Mouse (Mus musculus) hindlimb bud, embryonic 11.5 days (tissue): ENCODE data around the gene Fam89b.
"Not testable (repeated sequence)": the region's sequence is repeated elsewhere in the genome, so short reads cannot be mapped to it uniquely, and the experiment has no call there.

ENCODE experiments used
- DNase-seq: peaks from one replicate; pipeline ENCODE4 v3.0.0-alpha.2; 2012; ENCODE audit warnings: low read depth, low spot score; ENCODE audit errors: extremely low spot score

Fam89b gene

DNA sequence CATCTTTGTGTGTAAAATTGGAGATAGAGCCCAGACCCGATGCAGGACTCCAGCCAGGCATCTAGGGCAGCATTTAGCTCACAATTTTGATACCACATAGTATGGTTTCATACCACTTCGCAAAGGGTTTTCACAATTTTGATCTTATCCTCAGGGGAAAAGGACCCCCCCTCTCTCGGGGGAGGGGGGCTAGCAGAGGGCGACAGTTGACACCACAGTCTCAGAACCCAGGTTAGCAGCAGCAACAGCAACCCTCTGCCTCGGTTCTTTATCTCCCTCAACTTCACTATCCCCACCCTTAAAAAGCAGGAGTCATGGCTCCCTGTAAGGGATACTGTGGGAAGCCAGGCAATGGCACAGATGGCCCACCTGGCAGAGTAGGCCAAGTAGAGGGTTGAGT lies 16.2 kb downstream of the Fam89b start:
- DNase-seq: no peak

DNA sequence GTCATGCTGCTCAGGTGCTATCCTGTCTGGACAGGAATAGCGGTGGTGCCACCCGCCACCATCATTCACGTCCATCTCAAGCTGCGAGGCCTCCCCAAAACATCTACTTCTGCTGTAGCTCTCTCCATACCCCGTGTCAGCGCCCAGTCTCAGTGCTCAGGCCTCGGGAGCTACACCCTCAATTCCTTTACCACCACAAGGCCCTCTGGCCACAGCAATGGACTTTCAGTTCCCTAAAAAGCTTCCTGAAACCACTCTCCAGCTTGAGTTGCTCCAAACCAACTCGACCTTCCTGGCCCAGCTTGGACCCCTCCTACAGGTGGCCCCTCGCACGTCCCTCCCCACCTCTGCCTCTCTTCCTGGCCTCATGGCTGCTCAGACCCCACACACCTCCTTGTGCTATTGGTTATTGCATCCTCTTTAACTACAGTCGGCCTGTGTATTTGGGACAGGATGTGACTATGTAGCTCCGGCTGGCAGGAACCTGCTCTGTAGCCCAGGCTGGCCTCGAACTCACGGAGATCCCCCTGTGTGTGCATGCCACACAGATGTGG lies 17.5 kb downstream of the Fam89b start:
- no peak for DNase-seq

DNA sequence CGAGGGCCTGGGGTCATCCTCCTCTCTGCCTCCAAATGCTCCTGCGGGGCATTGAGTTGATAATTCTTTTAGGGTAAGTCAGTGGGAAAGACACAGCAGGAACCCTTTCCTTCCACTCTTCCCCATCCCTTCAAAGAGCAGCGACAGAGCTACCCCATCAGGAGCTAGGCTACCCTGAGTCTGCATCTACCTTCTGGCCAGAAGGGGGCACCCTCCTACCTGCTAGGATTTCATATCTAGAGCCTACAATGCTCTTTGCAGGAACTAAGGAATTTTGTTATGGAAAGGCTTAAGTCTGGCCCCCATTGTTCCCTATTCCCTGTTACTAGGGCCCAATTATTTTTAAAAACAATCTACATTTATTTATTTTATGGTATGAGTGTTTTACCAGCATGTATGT lies 18.2 kb downstream of the Fam89b start:
- DNase-seq: no peak

DNA sequence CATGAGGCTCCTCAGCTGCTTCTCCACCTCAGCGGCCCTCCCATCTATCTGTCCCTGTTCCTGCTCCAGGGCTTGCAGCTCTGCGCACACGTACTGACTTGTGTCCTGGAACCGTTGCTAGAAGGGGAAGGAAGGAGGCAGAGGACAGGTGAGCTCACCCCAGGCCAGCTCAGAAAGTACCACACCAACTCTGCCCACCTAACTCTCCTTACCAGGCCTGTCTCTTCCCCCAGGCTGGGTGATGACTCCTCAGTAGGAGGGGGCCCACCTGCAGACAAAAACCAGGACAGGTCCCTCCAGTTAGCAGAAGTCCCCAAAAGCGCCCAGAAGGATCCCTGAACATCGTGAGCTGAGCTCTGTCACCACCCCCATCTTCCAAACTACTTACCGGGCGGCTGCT lies 18.9 kb downstream of the Fam89b start:
- no peak for DNase-seq

DNA sequence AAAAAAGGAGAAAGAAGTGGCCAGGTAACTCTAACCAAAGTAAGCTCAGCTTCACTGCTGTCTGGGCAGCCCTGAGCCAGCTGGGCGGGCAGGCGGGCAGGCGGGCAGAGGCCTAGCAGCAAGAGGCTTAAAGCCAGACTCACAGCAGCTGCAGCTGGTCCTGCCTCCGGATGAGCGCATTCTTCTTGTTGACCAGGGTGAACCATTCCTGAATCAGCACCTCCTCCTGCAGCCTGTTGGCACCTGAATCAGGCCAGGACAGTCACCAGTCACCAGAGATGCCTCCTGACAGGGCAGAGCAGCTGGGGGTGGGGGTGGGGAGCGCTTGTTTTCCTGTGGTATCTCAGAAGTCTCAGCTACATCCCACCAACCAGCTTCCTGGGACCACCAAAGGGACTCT lies 19.4 kb downstream of the Fam89b start:
- DNase-seq: no peak

DNA sequence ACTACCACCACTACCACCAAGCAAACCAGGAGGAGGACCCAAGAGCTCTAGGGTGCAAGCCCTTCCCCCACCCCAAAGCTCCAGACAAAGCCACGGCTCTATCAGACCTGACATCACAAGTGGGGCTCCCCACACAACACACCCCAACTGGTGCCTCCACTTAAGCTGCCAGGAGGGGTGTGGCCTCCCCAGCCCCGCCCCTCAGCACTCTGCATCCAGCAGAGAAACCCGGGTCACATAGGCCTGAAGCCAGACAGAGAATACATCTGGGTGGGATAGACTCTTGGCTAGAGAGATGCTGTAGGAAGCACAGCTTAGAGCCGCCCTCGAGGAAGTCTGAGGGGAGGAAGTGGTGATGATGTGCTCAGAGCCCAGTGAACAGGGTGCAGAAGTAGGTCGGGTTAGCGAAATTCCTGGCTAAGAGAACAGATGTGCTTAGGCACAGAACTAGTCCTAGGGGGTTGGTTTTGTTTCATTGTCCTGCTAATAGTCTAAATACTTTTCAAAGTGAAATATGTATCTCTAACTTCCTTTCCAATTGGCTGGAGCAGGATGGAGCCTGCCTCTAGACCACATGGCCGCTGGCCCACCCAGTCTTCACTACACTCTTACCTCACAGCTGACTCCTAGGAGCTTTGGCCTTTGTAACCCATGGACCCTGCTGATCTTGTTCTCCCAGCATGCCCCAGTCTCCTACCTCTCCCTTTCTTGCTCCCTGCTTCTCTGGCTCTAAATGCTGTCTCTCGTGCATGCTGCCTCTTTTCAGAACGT lies 24.5 kb downstream of the Fam89b start:
- DNase-seq: no peak

DNA sequence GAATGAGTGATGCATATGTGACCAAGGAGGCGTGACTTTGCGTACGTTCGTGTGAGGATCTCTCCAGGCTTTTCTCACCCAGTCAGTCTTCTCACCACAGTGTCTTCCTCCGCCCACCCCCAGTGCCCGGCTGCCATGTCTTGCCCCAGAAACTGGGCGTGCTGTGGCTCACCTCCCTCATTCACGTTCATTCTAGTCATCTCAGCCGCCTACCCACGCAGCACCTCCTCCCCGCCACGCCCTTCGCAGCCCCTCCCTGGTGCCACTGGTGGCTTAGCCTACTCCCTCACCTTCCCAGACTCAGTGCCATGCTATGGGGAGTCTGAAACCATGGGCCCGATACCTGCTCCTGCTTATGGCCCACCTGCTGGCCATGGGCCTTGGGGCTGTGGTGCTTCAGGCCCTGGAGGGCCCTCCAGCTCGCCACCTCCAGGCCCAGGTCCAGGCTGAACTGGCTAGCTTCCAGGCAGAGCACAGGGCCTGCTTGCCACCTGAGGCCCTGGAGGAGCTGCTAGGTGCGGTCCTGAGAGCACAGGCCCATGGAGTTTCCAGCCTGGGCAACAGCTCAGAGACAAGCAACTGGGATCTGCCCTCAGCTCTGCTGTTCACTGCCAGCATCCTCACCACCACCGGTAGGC lies 25.2 kb downstream of the Fam89b start, which contains the start of gene Kcnk7:
Kcnk7 (plus strand) TSS at position 205 of the 638 bp plus-strand sequence.
- no peak for DNase-seq

DNA sequence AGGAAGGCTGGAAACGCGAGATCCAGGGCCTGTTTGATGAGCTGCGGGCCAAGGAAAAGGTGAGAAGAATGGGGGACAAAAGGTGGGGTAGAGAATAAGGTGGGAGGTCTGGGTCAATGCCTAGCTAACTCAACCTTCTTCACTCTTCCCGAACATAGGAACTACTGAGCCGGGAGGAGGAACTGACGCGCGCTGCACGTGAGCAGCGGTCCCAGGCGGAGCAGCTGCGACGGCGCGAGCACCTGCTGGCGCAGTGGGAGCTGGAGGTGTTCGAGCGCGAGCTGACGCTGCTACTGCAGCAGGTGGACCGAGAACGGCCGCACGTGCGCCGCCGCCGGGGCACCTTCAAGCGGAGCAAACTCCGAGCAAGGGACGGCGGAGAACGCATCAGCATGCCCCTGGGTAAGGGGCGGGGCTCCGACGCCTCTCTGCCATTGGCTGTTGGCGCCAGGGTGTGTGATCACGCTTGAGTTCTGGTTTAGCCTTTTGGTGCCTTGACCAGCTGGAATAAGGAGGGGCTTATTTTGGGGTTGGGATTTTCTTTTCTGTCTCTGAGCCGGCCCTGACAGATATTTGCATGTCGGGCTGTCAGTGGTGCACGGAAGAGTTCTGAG lies 33.5 kb downstream of the Fam89b start:
- DNase-seq: no peak

DNA sequence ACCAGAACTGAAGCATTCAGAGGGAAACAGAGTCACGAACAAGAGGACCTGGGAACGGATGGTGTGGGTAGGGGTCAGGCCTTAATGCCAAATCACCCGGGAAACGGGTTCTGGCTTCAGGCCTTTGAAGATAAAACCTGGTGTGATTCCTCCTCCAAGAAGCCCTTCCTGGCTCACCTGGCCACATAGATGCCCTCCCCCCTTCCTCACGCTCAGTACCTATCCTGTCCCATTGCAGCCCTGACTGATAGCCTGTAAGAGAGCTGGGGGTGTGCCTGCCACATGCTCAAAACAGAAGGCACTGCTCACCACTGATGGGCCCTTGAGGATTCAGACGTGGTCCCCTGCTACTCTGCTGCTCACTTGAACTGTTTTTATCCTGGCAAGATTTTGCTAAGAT lies 35.7 kb downstream of the Fam89b start:
- DNase-seq: no peak

DNA sequence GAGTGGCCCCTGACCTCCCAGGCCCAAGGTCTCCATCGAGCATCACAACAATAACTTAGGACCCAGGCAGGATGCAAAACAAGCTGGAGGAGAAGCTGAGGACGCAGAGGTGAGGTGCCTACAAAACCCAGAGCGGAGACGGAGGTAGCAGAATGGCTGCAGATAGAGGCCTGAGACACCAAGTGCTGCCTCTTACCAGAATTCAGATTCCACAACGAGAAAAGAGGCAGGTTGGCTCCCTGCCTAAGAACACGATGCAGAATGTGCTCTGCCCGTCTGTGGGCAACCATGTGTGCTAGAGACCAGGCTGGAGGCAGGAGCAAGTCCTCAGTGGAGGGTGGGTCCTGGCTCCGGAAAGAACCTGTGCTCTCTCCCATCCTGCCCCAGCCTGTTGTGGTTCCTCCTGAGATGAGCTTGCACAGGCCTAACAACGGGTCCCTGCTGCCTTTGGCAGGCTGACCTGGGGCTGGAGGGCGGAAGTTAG lies 36.5 kb downstream of the Fam89b start:
- no peak for DNase-seq

DNA sequence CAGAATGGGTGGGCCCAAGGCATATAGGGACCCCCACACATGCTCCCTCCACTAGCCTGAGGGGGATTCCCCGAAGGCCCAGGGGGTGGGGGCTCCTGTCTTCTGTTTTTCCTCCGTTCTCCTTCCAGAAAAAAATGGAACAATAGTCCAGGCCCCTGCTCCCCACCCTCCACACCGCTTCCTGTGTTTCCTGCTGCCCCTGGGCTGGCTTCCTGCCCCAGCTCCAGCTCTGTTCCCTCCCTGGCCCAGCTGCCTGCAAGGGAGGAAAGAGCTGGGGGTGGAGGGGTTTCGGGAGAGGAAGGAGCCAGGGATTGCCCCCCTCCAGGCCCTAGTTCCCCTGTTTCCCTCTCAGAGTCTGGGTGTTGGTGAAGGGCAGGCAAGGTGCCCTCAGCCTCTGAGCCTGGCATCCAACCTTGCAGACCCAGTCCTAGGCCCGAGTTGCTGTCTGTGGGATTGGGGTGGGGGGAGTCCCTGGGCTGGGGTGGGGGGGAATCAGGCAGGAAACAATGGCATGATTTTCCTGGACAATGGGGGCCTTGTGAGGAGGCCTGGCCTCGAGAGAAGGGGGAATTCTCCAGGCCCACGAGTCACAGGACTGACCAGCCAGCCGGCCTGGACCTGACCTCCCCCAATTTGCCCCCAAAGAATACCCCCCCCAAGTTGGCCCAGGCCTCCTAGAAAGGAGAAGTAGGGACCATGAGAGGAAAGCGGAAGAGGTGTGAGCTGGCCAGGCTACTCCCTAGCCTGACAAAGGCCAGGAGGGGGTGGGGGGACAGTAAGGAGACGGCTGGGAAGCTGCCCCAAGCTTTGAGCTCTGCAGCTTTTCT lies 37.2 kb downstream of the Fam89b start:
- DNase-seq: no peak

DNA sequence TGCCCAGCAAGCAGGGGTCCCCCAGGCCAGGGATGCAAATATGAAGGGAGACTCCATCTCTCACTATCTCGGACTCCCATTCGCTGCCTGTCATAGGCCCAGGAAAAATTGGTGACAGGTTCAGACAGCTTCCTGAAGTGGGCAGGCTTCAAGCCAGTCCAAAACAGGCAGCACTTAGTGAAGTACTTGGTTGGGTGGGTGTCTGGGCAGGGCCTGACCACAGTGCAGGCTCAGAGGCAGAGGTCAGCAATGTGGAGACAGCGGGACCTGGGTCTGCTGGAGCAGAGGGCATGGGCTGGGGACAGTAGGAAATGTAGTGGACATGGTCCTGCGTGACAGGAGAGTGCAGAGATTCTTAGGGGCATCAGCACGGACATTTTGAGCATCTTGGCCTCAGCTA lies 37.9 kb downstream of the Fam89b start:
- no peak for DNase-seq

DNA sequence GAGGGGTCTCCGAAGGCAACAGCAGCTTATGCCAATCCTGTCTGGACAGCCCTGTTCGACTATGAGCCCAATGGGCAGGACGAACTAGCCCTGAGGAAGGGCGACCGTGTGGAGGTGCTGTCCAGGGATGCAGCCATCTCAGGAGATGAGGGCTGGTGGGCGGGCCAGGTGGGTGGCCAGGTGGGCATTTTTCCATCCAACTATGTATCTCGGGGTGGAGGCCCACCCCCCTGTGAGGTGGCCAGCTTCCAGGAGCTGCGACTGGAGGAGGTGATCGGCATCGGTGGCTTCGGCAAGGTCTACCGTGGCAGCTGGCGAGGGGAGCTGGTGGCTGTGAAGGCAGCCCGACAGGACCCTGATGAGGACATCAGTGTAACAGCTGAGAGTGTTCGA lies 39.1 kb downstream of the Fam89b start:
- DNase-seq: no peak

DNA sequence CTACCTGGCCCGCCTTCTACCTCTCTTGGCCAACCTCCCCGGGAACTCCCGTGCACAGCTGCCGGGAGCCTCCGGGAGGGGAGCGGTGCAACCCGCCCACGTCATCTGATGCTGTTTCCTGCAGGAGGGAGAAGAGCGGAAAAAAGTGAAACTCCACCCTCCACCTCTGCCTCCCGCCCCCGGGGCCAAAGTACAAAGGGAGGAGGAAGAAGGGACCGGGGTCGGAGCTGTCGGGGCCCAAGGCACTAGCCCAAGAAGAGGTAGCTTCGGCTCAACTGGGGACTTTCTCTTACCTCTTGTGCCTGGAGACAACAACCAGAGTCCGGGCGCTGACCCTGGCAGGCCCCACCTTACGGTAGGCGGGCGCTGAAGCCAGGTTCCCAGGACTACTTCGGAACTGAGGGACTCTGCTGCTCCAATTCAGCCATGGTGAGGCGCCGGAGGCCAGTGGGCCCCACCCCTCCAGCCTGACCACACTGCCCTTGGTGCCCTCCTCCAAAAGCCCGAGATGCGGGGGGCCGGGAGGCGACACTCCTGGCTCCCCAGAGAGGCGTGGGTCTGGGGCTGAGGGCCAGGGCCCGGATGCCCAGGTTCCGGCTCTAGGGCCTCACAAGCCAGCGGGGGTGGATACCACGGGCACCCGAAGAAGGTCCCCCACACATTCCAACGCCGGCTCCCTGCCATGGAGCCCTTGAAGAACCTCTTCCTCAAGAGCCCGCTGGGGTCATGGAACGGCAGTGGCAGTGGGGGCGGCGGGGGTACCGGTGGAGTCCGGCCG lies 39.7 kb downstream of the Fam89b start:
- DNase-seq: peak; percentile 26

DNA sequence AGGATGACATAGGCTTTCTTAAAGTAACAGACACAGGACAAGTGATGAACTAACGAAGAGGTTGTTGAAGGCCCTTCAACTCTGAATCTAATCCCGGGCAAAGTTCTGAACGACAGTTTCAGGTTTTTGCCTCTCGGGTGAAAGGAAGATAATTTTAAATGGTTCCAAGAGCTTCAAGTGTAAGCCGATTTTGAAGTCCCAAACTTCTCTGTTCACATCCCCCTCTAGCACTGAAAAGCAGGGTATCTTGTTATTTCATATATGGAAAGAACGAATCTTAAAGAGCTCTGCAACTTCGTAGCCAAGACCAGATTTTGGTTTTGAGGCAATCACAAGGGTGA lies 40.4 kb downstream of the Fam89b start:
- peak; percentile 16 for DNase-seq

DNA sequence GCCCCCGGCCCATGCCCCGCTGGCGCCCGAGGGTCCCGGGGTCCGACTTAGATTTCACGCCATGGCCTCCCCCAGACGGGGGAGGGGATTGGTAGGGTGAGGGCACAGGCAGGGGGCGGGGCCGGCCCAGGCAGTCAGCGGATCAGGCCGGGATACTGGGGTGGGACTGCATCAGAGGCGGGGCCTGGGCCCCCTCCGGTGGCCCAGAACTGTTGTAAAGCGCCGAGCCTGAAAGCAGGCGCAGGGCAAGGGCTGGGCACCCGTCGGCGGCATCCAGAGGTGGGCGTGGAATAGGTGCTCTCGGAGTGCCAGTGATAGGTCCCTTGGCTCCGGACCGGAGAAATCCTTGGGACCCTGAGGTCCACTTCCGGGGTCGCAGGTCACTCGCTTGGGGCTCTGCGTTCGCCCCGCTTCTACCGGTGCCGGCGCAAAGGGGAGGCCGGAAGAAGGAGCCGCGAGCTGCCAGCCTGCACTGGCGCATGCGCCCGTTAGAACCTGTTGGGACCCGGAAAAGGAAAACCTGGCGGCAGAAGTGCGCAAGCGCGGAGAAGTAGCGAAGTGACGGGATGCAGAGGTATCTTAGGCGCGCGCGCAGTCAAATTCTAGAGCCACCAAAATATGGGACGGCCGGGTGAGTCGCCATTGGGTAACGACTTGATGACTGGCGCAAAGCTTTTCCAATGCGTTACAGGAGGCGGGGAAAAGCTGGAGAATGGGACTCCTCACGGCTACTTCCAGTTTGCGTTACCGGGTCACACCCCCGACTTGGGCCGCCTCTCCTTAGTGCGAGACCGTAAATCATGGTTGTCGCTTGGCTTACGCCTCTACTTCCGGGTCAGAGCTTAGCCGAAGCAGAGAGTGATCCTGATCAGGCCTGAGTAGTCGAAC lies 41.0 kb downstream of the Fam89b start, which contains the start of the genes Map3k11 and Pcnx3:
Map3k11 (plus strand) TSS at position 543 of the 888 bp plus-strand sequence.
Pcnx3 (minus strand) TSS at position 709 of the 888 bp plus-strand sequence.
- DNase-seq: peak; percentile 99

DNA sequence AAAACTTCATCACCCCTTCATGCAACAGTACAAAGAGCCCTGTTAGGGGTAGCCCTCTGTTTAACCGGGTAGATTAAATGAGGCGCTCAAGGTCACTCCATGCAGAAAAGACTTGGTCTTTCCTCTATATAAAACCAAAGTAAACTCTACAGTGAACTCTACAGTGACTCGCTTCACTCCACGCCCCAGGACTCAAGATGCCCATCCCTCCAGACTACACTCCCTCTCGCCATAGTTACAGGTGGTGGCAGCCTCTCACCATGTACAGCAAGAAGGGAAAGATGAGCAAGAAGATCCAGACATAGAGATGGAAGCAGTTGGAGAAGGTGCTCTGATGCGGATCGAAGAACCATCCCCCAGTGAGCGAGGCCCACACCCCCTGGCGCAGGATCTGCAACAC lies 41.7 kb downstream of the Fam89b start:
- DNase-seq: no peak

DNA sequence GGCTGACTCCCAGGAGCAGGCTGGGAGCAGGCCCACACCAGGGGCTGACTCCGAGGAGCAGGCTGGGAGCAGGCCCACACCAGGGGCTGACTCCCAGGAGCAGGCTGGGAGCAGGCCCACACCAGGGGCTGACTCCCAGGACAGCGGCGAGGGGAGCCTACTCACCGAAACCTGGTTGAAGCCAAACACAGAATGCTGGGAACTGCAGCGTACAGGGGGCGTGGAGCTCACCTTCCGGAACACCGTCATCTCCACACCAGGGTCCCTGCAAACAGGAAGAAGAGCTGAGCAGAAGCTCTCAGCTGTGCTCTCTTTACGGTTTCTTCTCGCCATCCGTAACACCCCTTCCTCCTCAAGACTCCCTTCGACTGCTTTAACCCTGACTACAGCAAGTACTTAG lies 42.5 kb downstream of the Fam89b start:
- DNase-seq: not testable (repeated sequence)

DNA sequence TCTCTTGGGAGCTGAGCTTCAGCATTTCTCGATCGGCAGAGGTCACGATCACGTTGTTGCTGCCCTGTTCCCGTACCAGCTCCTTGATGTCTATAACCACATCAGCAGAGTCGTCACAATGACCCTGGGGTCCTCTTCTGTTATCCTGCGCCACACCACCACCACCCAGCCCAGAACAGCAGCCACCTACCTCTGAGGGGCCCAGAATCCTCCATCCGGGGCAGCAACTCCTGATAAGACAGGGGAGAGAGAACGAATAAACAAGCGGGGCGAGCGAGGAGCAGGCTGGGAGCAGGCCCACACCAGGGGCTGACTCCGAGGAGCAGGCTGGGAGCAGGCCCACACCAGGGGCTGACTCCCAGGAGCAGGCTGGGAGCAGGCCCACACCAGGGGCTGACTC lies 43.0 kb downstream of the Fam89b start:
- DNase-seq: no peak
